Mouse (Mus musculus) heart, postnatal 0 days (tissue): ENCODE results near the gene Rfx4.

Experiments used
- CTCF ChIP-seq: IDR thresholded peaks from 2 replicates; pipeline ENCODE4 v1.5.1; 2016; ENCODE audit warnings: antibody characterized with exemption, control low read depth, low read depth
- EP300 ChIP-seq: IDR thresholded peaks from 2 replicates; pipeline ENCODE4 v1.6.1; 2016; ENCODE audit warnings: antibody characterized with exemption, low read depth

- TF ChIP-seq EP300 (no peak), CTCF (no peak)
Observed at GRCm38 (mm10) chr10:84730078-84730477, 25.8 kb upstream of the Rfx4 start.
